Mouse (Mus musculus) heart, adult 2 months (tissue): ENCODE results near the gene Mertk.

Source experiments
- CTCF ChIP-seq: fragments of 200-600 bp; IDR thresholded peaks from 2 replicates; pipeline ENCODE4 v1.8.1; 2022; ENCODE audit warnings: antibody characterized with exemption, mild to moderate bottlenecking, moderate library complexity
- POLR2A ChIP-seq: fragments of 200-500 bp; IDR thresholded peaks from 2 replicates; pipeline ENCODE4 v1.6.1; 2011; ENCODE audit warnings: mild to moderate bottlenecking, low read depth, low read length, control low read depth; ENCODE audit not compliant: insufficient read depth

- TF ChIP-seq CTCF (no peak), POLR2A (no peak)
Measured at GRCm38 (mm10) chr2:128850036-128850435, 151.3 kb downstream of the Mertk start.
